Mouse (Mus musculus): ENCODE measurements around the gene Gnb1. TPM values are rescaled to one million over a fixed set of nuclear protein-coding genes. Genes with fewer than 3 reads are reported as not detected.

Gene Gnb1
- total and polyA plus RNA-seq, 3 experiments, result 147 to 257 (median 151) TPM

- DNase-seq, result no peak
- TF ChIP-seq EP300 (IDR thresholded peaks at IDR 0.05; ENCODE audit: insufficient read depth, low read depth, low read length) (no peak), POLR2A (IDR thresholded peaks at IDR 0.05; ENCODE audit: insufficient read depth, low read depth, low read length) (no peak), CTCF (IDR thresholded peaks at IDR 0.05) (no peak)
- Histone ChIP-seq H3K9ac (ENCODE audit: low read depth, low read length) (no peak overlapping the region), H3K4me3 (no peak overlapping the region), H3K27me3 (ENCODE audit: control insufficient read depth, insufficient read depth, low read length) (no peaks in the 10 kb centered on the region), H3K36me3 (ENCODE audit: control insufficient read depth, insufficient read depth, low read length) (peaks cover 8% of the 10 kb centered on the region), H3K79me2 (replicated peaks; ENCODE audit: control insufficient read depth, insufficient read depth, low read length) (peaks cover 9% of the 10 kb centered on the region), H3K4me1 (ENCODE audit: control insufficient read depth, insufficient read depth, low read length) (peaks cover 16% of the 10 kb centered on the region), H3K27ac (no peak overlapping the region)
- intact Hi-C loops (cut with DNase I), result no loop called here
- 31% methylated on average over 4 of the region's 4 CpGs for WGBS
Measured at GRCm38 (mm10) chr4:155494891-155495290, 3.7 kb downstream of the Gnb1 start.

- Histone ChIP-seq H3K27me3 (ENCODE audit: control insufficient read depth, insufficient read depth, low read length) (no peaks in the 10 kb centered on the region), H3K36me3 (ENCODE audit: control insufficient read depth, insufficient read depth, low read length) (peaks cover 10% of the 10 kb centered on the region), H3K79me2 (replicated peaks; ENCODE audit: control insufficient read depth, insufficient read depth, low read length) (peaks cover 8% of the 10 kb centered on the region), H3K4me3 (no peak overlapping the region), H3K27ac (no peak overlapping the region), H3K4me1 (ENCODE audit: control insufficient read depth, insufficient read depth, low read length) (peaks cover 12% of the 10 kb centered on the region), H3K9ac (ENCODE audit: low read depth, low read length) (no peak overlapping the region)
- no peak for DNase-seq
- TF ChIP-seq POLR2A (IDR thresholded peaks at IDR 0.05; ENCODE audit: insufficient read depth, low read depth, low read length) (no peak), EP300 (IDR thresholded peaks at IDR 0.05; ENCODE audit: insufficient read depth, low read depth, low read length) (no peak), CTCF (IDR thresholded peaks at IDR 0.05) (no peak)
- intact Hi-C loops (cut with DNase I), result no loop called here
- 50% methylated on average over 3 of the region's 3 CpGs for WGBS
Measured at GRCm38 (mm10) chr4:155497963-155498362, 6.8 kb downstream of the Gnb1 start.

- 59% methylated on average over 2 of the region's 2 CpGs for WGBS
- H3K27me3 ChIP-seq (ENCODE audit: control insufficient read depth, insufficient read depth, low read length), result no peaks in the 10 kb centered on the region
- peaks cover 19% of the 10 kb centered on the region for H3K79me2 ChIP-seq (replicated peaks; ENCODE audit: control insufficient read depth, insufficient read depth, low read length)
- peaks cover 21% of the 10 kb centered on the region for H3K36me3 ChIP-seq (ENCODE audit: control insufficient read depth, insufficient read depth, low read length)
- no peak overlapping the region for H3K27ac ChIP-seq
- DNase-seq, result no peak
- no peak overlapping the region for H3K4me3 ChIP-seq
- no peak for TF ChIP-seq CTCF (IDR thresholded peaks at IDR 0.05)
- TF ChIP-seq EP300 (IDR thresholded peaks at IDR 0.05; ENCODE audit: insufficient read depth, low read depth, low read length), result no peak
- TF ChIP-seq POLR2A (IDR thresholded peaks at IDR 0.05; ENCODE audit: insufficient read depth, low read depth, low read length), result no peak
- intact Hi-C loops (cut with DNase I), result no loop called here
- H3K9ac ChIP-seq (ENCODE audit: low read depth, low read length), result no peak overlapping the region
- H3K4me1 ChIP-seq (ENCODE audit: control insufficient read depth, insufficient read depth, low read length), result peaks cover 18% of the 10 kb centered on the region
Measured at GRCm38 (mm10) chr4:155501126-155501525, 10.0 kb downstream of the Gnb1 start.

- Histone ChIP-seq H3K27me3 (ENCODE audit: control insufficient read depth, insufficient read depth, low read length) (no peaks in the 10 kb centered on the region), H3K4me1 (ENCODE audit: control insufficient read depth, insufficient read depth, low read length) (peaks cover 23% of the 10 kb centered on the region), H3K4me3 (no peak overlapping the region), H3K9ac (ENCODE audit: low read depth, low read length) (no peak overlapping the region), H3K36me3 (ENCODE audit: control insufficient read depth, insufficient read depth, low read length) (peaks cover 24% of the 10 kb centered on the region), H3K27ac (no peak overlapping the region), H3K79me2 (replicated peaks; ENCODE audit: control insufficient read depth, insufficient read depth, low read length) (peaks cover 24% of the 10 kb centered on the region)
- TF ChIP-seq POLR2A (IDR thresholded peaks at IDR 0.05; ENCODE audit: insufficient read depth, low read depth, low read length), result no peak
- no peak for TF ChIP-seq EP300 (IDR thresholded peaks at IDR 0.05; ENCODE audit: insufficient read depth, low read depth, low read length)
- no peak for TF ChIP-seq CTCF (IDR thresholded peaks at IDR 0.05)
- intact Hi-C loops (cut with DNase I), result no loop called here
- DNase-seq, result no peak
- 27% methylated on average over 8 of the region's 8 CpGs for WGBS
Measured at GRCm38 (mm10) chr4:155505067-155505466, 13.9 kb downstream of the Gnb1 start.

- Histone ChIP-seq H3K27ac (no peak overlapping the region), H3K4me1 (ENCODE audit: control insufficient read depth, insufficient read depth, low read length) (peaks cover 26% of the 10 kb centered on the region), H3K4me3 (no peak overlapping the region), H3K9ac (ENCODE audit: low read depth, low read length) (no peak overlapping the region), H3K36me3 (ENCODE audit: control insufficient read depth, insufficient read depth, low read length) (peaks cover 28% of the 10 kb centered on the region), H3K79me2 (replicated peaks; ENCODE audit: control insufficient read depth, insufficient read depth, low read length) (peaks cover 25% of the 10 kb centered on the region), H3K27me3 (ENCODE audit: control insufficient read depth, insufficient read depth, low read length) (no peaks in the 10 kb centered on the region)
- TF ChIP-seq POLR2A (IDR thresholded peaks at IDR 0.05; ENCODE audit: insufficient read depth, low read depth, low read length) (no peak), CTCF (IDR thresholded peaks at IDR 0.05) (no peak), EP300 (IDR thresholded peaks at IDR 0.05; ENCODE audit: insufficient read depth, low read depth, low read length) (no peak)
- intact Hi-C loops (cut with DNase I), result no loop called here
- 60% methylated on average over 5 of the region's 5 CpGs for WGBS
- DNase-seq, result no peak
Measured at GRCm38 (mm10) chr4:155505671-155506295, 14.6 kb downstream of the Gnb1 start.

GRCm38 (mm10) chr4:155508614-155509013 lies 17.5 kb downstream of the Gnb1 start:
- WGBS, result 58% methylated on average over 4 of the region's 4 CpGs
- Histone ChIP-seq H3K27ac (no peak overlapping the region), H3K27me3 (ENCODE audit: control insufficient read depth, insufficient read depth, low read length) (no peaks in the 10 kb centered on the region), H3K79me2 (replicated peaks; ENCODE audit: control insufficient read depth, insufficient read depth, low read length) (peaks cover 23% of the 10 kb centered on the region), H3K4me3 (no peak overlapping the region), H3K4me1 (ENCODE audit: control insufficient read depth, insufficient read depth, low read length) (peaks cover 24% of the 10 kb centered on the region), H3K36me3 (ENCODE audit: control insufficient read depth, insufficient read depth, low read length) (peaks cover 34% of the 10 kb centered on the region), H3K9ac (ENCODE audit: low read depth, low read length) (no peak overlapping the region)
- intact Hi-C loops (cut with DNase I), result no loop called here
- DNase-seq, result no peak
- no peak for TF ChIP-seq EP300 (IDR thresholded peaks at IDR 0.05; ENCODE audit: insufficient read depth, low read depth, low read length)

Measured in heart, adult 2 months (tissue).